Mouse (Mus musculus): ENCODE measurements around the gene Irak1. TPM values are rescaled to one million over a fixed set of nuclear protein-coding genes. Genes with fewer than 3 reads are reported as not detected.

Gene Irak1
- total and polyA plus RNA-seq, 2 experiments from 2014 or later, result 35.6 to 57.2 TPM

DNA sequence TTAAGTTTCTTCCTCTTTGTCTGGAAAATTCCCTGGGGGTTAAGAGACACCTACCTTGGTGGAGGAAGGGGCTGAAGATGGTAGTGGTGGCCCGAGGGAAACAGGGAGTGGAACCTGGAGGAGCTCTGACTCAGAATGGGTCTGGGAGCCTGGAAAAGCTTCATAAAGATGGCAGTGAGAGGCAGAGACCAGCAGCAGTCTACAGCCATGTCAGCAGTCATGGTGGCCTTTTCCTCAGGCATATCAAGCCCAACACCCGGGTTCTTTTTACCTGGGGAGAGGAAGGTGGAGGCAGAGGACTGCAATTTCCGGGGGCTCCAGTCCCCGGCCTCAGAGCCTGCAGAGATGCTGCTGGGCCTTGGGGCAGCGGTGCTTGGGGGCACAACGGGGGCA is 927 bp downstream of the Irak1 start:
- no peak for DNase-seq (ENCODE audit: low spot score)
- peak overlapping the region; percentile 55 for H3K4me2 ChIP-seq (ENCODE audit: low read depth, low read length, poor library complexity, severe bottlenecking)
- H3K4me3 ChIP-seq (ENCODE audit: low read depth, low read length), result peak overlapping the region; percentile 47
- no peak for TF ChIP-seq CTCF (IDR thresholded peaks at IDR 0.05)
- no peaks in the 10 kb centered on the region for H3K36me3 ChIP-seq (ENCODE audit: insufficient read depth, low read length)
- no peaks in the 10 kb centered on the region for H3K27me3 ChIP-seq (ENCODE audit: insufficient read depth, low read length)
- WGBS, result 25% methylated on average over 5 of the region's 6 CpGs
- peak overlapping the region; percentile 71; the same call in 1 of the 2 replicates for H3K9ac ChIP-seq (replicated peaks; ENCODE audit: low read length, poor library complexity, severe bottlenecking)
- H3K4me1 ChIP-seq (ENCODE audit: insufficient read depth, low read length), result no peaks in the 10 kb centered on the region
- H3K9me3 ChIP-seq (ENCODE audit: low read length), result no peaks in the 10 kb centered on the region
- H3K27ac ChIP-seq (ENCODE audit: low read depth, low read length), result peak overlapping the region; percentile 89; the same call in 1 of the 2 replicates
- ATAC-seq (ENCODE audit: low FRiP score), result no peak

- no peak for TF ChIP-seq CTCF (IDR thresholded peaks at IDR 0.05)
- no peak for ATAC-seq (ENCODE audit: low FRiP score)
- Histone ChIP-seq H3K4me1 (ENCODE audit: insufficient read depth, low read length) (no peaks in the 10 kb centered on the region), H3K9ac (replicated peaks; ENCODE audit: low read length, poor library complexity, severe bottlenecking) (no peak overlapping the region), H3K27ac (ENCODE audit: low read depth, low read length) (no peak overlapping the region), H3K9me3 (ENCODE audit: low read length) (no peaks in the 10 kb centered on the region), H3K36me3 (ENCODE audit: insufficient read depth, low read length) (no peaks in the 10 kb centered on the region), H3K4me2 (ENCODE audit: low read depth, low read length, poor library complexity, severe bottlenecking) (no peak overlapping the region), H3K4me3 (ENCODE audit: low read depth, low read length) (no peak overlapping the region), H3K27me3 (ENCODE audit: insufficient read depth, low read length) (no peaks in the 10 kb centered on the region)
- whole genome bisulfite sequencing, result 100% methylated on average over 1 of the region's 1 CpGs
- no peak for DNase-seq (ENCODE audit: low spot score)
These were observed 9.1 kb downstream of the Irak1 start for GRCm38 (mm10) chrX:74014597-74014996.

GRCm38 (mm10) chrX:74008063-74008462 is 15.7 kb downstream of the Irak1 start:
- DNase-seq (ENCODE audit: low spot score) (no peak), ATAC-seq (ENCODE audit: low FRiP score) (no peak)
- Histone ChIP-seq H3K9ac (replicated peaks; ENCODE audit: low read length, poor library complexity, severe bottlenecking) (no peak overlapping the region), H3K4me3 (ENCODE audit: low read depth, low read length) (no peak overlapping the region), H3K4me2 (ENCODE audit: low read depth, low read length, poor library complexity, severe bottlenecking) (no peak overlapping the region), H3K27me3 (ENCODE audit: insufficient read depth, low read length) (no peaks in the 10 kb centered on the region), H3K27ac (ENCODE audit: low read depth, low read length) (no peak overlapping the region), H3K4me1 (ENCODE audit: insufficient read depth, low read length) (no peaks in the 10 kb centered on the region), H3K36me3 (ENCODE audit: insufficient read depth, low read length) (no peaks in the 10 kb centered on the region), H3K9me3 (ENCODE audit: low read length) (no peaks in the 10 kb centered on the region)
- 26% methylated on average over 8 of the region's 8 CpGs for WGBS
- TF ChIP-seq CTCF (IDR thresholded peaks at IDR 0.05), result no peak

- H3K9ac ChIP-seq (replicated peaks; ENCODE audit: low read length, poor library complexity, severe bottlenecking), result no peak overlapping the region
- ATAC-seq (ENCODE audit: low FRiP score) (peak; percentile 54; the same call in 1 of the 2 replicates), DNase-seq (ENCODE audit: low spot score) (peak; percentile 10)
- H3K4me3 ChIP-seq (ENCODE audit: low read depth, low read length), result no peak overlapping the region
- TF ChIP-seq CTCF (IDR thresholded peaks at IDR 0.05), result no peak
- H3K4me1 ChIP-seq (ENCODE audit: insufficient read depth, low read length), result no peaks in the 10 kb centered on the region
- H3K27ac ChIP-seq (ENCODE audit: low read depth, low read length), result no peak overlapping the region
- H3K4me2 ChIP-seq (ENCODE audit: low read depth, low read length, poor library complexity, severe bottlenecking), result no peak overlapping the region
- H3K9me3 ChIP-seq (ENCODE audit: low read length), result no peaks in the 10 kb centered on the region
- H3K27me3 ChIP-seq (ENCODE audit: insufficient read depth, low read length), result no peaks in the 10 kb centered on the region
- no peaks in the 10 kb centered on the region for H3K36me3 ChIP-seq (ENCODE audit: insufficient read depth, low read length)
- 68% methylated on average over 21 of the region's 21 CpGs for WGBS
These were observed 17.3 kb downstream of the Irak1 start for GRCm38 (mm10) chrX:74006401-74006800.

DNA sequence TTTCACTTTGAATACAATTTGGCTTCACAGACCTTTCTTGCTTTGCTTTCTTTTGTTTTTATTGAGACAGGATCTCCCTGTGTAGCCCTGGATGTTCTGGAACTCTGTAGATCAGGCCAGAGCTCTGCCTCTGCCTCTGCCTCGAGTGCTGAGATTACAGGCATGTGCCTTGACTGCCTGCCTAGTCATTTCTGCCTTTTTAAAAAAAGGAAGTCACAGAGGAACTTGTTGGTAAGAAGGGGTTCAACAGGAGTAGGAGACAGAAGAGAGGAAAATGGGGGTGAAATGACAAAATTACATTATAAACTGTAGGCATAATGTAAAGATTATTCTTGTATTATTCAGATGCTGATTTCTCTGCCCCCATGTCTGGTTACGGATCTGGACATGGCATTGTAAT is 20.1 kb downstream of the Irak1 start:
- H3K9ac ChIP-seq (replicated peaks; ENCODE audit: low read length, poor library complexity, severe bottlenecking), result no peak overlapping the region
- no peaks in the 10 kb centered on the region for H3K27me3 ChIP-seq (ENCODE audit: insufficient read depth, low read length)
- H3K27ac ChIP-seq (ENCODE audit: low read depth, low read length), result no peak overlapping the region
- H3K4me2 ChIP-seq (ENCODE audit: low read depth, low read length, poor library complexity, severe bottlenecking), result no peak overlapping the region
- no peak overlapping the region for H3K4me3 ChIP-seq (ENCODE audit: low read depth, low read length)
- no peak for TF ChIP-seq CTCF (IDR thresholded peaks at IDR 0.05)
- no peaks in the 10 kb centered on the region for H3K36me3 ChIP-seq (ENCODE audit: insufficient read depth, low read length)
- 65% methylated on average over 2 of the region's 2 CpGs for WGBS
- H3K9me3 ChIP-seq (ENCODE audit: low read length), result no peaks in the 10 kb centered on the region
- DNase-seq (ENCODE audit: low spot score) (no peak), ATAC-seq (ENCODE audit: low FRiP score) (no peak)
- no peaks in the 10 kb centered on the region for H3K4me1 ChIP-seq (ENCODE audit: insufficient read depth, low read length)

DNA sequence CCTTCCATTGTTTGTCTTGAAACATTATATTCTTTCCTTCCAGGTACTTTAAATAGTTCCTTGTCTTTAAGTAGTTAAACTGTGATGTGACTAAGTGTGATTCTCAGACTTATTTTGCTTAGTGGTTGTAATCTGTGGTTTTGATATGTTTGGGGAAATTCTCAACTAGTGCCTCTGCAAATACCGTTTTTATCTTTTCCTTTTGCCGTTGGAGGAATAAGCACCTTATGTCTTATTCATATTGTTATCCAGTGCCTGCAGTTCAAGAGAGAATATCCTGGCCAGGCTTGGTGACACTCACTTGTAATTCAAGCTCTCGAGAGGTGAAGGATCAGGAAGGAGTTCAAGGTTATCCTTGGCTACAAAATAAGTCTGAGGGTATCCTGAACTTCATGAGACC is 22.7 kb downstream of the Irak1 start:
- DNase-seq (ENCODE audit: low spot score) (no peak), ATAC-seq (ENCODE audit: low FRiP score) (no peak)
- Histone ChIP-seq H3K4me1 (ENCODE audit: insufficient read depth, low read length) (no peaks in the 10 kb centered on the region), H3K9ac (replicated peaks; ENCODE audit: low read length, poor library complexity, severe bottlenecking) (no peak overlapping the region), H3K4me3 (ENCODE audit: low read depth, low read length) (no peak overlapping the region), H3K36me3 (ENCODE audit: insufficient read depth, low read length) (no peaks in the 10 kb centered on the region), H3K4me2 (ENCODE audit: low read depth, low read length, poor library complexity, severe bottlenecking) (no peak overlapping the region), H3K27me3 (ENCODE audit: insufficient read depth, low read length) (no peaks in the 10 kb centered on the region), H3K9me3 (ENCODE audit: low read length) (no peaks in the 10 kb centered on the region), H3K27ac (ENCODE audit: low read depth, low read length) (no peak overlapping the region)
- 75% methylated on average over 3 of the region's 3 CpGs for WGBS
- no peak for TF ChIP-seq CTCF (IDR thresholded peaks at IDR 0.05)

Data from midbrain, postnatal 0 days (tissue).